Mouse (Mus musculus) lung, postnatal 4 days (tissue): ENCODE measurements around the gene Pcnx4.
"Not testable (repeated sequence)": the region's sequence is repeated elsewhere in the genome, so short reads cannot be mapped to it uniquely, and the experiment has no call there.

Experiments used
- DNase-seq, 2 experiments: peaks; one replicate each; pipeline ENCODE4 v3.0.0; 2021

Gene Pcnx4

GRCm38 (mm10) chr12:72536021-72536597 is at the start of gene Pcnx4:
Gene Pcnx4 (plus strand): TSS chr12:72536383.
- peak; percentile 98 for DNase-seq

GRCm38 (mm10) chr12:72487498-72487897 is 48.7 kb upstream of the Pcnx4 start:
- no peak for DNase-seq

GRCm38 (mm10) chr12:72489995-72490394 is 46.2 kb upstream of the Pcnx4 start:
- DNase-seq = peak in 1 of 2 experiments; percentile 11

GRCm38 (mm10) chr12:72491063-72491719 is 45.0 kb upstream of the Pcnx4 start:
- DNase-seq = no peak

DNA sequence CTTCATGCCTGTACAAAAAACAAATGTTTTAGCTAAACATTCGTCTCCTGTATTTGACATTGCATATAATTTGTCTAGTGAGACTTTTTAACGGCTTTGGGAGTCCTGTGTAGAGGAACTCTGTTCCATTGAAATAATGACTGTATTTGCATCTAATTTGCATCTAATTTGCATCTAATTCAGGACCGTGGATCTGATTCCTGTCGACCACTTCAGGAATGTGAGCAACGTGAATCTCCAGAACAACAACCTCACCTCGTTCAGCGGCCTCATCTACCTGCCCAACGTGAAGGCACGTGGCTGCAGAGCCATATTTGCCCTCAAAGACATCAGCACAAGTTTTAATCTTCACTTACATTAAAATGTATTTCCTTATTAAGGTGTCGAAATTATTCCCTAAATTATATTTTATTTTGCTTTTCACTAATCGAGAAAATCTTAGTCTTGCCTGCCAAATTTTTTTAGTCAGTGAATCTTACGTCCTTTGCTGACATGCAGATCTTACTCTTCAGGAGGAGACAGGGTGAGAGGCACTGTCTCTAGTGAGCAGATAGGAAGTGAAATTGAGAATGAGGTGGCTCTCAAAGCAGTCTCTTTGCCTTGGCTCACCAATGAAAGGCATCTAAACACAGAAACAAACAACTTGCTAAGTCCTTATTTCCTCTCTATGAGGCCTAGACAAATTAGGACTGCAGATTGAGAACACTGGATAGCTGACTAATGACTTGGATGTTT is 39.1 kb upstream of the Pcnx4 start:
- DNase-seq = no peak

- DNase-seq = no peak
Observed at GRCm38 (mm10) chr12:72509606-72510005, 26.6 kb upstream of the Pcnx4 start.

- DNase-seq = peak in 1 of 2 experiments; percentile 16
Observed at GRCm38 (mm10) chr12:72515446-72515845, 20.7 kb upstream of the Pcnx4 start.

DNA sequence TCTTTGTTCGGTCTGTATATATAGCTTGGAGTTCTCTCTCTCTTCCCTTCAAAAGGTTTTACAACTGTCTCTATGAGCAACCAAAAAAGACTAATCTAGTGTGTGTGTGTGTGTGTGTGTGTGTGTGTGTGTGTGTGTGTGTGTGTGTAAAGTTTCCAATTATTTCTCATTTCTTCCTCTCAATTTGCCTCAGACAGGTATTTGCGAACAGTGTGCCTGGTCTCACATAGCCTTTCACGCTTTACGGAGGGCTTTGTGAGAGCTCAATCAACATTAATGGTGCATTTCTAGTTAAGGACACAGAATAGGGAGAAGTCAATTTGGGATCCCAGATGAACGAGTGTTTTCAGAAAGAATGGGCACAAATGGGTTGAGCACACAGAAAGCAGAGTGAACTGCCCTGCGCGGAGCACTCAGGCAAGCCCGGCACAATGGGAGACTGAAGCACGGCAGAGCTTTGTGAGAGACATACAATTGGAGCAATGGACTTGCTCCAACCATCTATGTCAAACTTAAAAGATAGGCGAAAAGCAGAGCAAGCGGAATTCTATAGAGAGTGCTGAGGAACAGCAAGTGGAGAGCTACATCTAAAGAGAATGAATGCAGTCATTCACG is 18.0 kb upstream of the Pcnx4 start:
- no peak for DNase-seq

- DNase-seq = no peak
Observed at GRCm38 (mm10) chr12:72519352-72519751, 16.8 kb upstream of the Pcnx4 start.

- no peak for DNase-seq
Observed at GRCm38 (mm10) chr12:72519855-72520254, 16.3 kb upstream of the Pcnx4 start.

DNA sequence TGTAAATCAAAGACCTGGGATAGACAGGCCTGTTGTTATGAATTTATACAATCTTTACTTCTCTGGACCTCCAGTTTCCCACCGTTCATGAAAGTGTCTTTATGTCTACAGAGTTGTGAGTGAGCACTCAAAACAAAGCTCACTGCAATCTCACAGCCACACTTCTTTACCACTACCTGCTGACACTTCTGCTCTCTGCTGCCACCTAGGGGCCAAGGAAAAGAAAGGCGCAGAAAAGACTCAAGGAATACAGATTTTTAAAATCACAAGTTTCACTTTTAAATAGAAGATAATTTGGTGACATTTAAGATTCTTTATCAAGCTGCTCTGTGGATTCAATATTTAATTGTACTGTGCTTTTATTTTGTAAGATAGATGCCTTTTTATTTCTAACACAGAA is 15.5 kb upstream of the Pcnx4 start:
- DNase-seq = peak; percentile 30 to 71

- no peak for DNase-seq
Observed at GRCm38 (mm10) chr12:72525588-72525987, 10.6 kb upstream of the Pcnx4 start.

- no peak for DNase-seq
Observed at GRCm38 (mm10) chr12:72532303-72532702, 3.9 kb upstream of the Pcnx4 start.

GRCm38 (mm10) chr12:72533986-72534385 is 2.2 kb upstream of the Pcnx4 start:
- DNase-seq = no peak

GRCm38 (mm10) chr12:72535599-72535998 is 584 bp upstream of the Pcnx4 start:
- DNase-seq = no peak

GRCm38 (mm10) chr12:72538571-72538970 is 2.4 kb downstream of the Pcnx4 start:
- DNase-seq = no peak

DNA sequence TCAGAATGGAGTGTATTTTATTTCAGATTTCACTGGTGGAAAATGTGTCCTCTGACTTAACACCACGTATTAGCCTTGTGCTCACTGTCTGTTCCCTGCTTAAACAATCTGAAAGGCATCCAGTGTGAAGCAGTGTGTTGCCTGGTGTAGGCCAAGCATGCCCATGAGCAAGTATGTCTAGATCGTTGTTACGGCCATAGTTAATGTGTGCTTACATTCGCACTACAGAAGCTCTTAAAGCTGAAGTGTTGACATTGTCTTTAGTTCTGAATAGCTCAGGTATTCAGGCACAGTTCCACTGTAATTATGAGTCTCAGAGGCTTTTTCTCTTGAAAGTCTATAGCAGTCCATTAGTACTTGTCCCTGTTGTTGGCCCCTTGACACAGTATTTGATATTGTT is 18.2 kb downstream of the Pcnx4 start:
- DNase-seq = no peak

DNA sequence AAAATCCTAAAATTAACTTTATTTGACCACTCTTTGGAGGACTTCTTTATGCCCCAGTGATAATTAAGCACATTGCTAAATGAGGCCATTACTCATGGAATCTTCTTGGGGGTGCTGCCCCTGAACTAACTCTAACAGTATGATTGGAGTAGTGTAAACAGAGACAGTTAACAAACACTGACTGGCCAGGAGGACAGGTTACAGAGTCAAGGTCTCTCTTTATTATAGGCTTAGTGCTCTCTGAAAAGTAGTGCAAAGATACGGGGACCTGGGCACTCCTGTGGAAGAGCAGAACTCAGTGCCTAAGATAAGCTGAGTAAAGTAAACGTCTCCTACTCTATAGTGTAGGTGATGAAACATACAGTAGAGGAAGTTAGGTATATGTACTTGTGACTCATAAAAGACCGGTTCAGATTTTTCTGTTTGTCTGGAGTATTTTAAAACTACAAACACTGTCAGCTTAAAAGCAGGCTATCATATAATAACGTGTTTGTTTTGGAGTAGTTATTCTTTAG is 28.2 kb downstream of the Pcnx4 start:
- no peak for DNase-seq

DNA sequence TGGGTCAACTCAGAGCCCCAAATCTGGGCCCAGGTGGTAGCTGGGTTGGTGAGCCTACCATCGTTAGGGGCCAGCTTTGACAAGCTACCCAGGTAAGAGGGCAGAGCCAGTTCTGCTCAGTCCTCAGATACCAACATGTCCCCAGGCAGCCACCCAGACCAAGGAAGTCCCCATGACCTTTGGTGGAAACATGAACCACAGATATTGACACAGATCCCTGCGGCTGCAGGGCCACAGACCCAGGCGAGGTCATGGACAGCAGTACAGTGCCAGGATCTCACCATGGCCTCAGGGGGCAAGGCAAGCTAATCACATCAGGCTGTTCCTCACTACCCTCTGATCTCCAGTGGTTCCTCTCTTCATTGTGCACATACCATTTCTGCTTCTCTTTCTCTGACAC is 45.8 kb downstream of the Pcnx4 start:
- no peak for DNase-seq

DNA sequence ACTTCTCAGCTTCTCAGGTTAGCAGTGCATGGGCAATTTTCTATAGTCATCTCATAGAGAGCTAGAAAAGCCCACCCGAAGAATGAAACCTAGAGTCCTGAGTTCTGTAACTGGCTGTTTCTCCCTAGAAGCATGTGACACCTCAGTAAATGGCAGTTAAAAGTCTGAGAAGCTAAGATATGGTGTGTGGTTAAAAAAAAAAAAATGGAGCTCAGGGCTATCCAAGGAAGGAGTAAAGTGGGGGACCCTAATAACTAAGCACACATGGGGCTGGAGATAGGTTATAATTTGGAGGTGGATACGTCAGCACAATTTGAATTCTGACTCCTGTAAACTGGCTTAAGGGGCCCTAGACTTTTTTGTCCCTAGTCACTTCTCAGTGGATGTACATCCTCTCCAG is 46.9 kb downstream of the Pcnx4 start:
- no peak for DNase-seq

GRCm38 (mm10) chr12:72585339-72585738 is 49.2 kb downstream of the Pcnx4 start:
- no peak for DNase-seq

GRCm38 (mm10) chr12:72592991-72593390 is 56.8 kb downstream of the Pcnx4 start:
- no peak for DNase-seq

DNA sequence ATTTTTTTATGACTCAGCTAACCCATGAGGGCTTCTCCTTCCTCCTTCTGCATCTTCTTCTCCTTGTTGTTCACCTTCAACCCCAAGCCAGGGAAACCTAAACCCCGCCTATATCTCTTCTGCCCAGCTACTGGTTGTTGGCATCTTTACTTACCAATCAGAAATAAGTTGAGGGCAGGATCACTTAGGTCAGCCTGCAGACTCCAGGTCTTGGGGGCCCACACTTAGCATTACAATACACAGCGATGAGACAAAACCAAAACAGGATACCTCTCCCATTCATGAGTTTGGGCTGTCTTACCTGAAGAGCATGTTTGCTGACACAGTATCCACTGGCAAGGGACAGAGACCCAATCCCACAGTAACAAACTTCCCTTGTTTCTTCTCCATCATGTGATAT is 57.8 kb downstream of the Pcnx4 start:
- DNase-seq = no peak

DNA sequence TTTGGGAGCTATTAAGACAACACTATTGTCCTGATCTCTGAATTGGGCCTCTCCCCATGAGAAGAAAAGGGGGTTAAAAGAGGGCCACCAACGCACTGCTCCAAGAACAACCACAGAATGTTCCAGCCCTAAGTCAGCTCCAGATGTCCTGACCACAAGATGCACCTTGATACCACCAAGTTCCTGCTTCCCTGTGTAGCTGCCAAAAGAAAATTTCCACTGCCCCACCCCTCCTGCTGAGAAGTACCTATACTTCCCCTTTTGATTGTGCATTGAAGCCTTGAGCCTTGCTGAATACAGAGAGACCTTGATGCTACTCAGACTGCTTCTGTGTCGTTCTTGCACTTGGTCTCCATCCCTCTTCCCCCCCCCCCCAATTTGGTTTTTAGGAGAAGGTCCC is 62.5 kb downstream of the Pcnx4 start:
- DNase-seq = not testable (repeated sequence)
